Mouse (Mus musculus) thymus, postnatal 10 days (tissue): ENCODE data around the gene Slc7a7.

ENCODE experiments used
- DNase-seq, 2 experiments: peaks; one replicate each; pipeline ENCODE4 v3.0.0; 2021; ENCODE audit warnings: low spot score in 2 of 2

Gene Slc7a7

DNA sequence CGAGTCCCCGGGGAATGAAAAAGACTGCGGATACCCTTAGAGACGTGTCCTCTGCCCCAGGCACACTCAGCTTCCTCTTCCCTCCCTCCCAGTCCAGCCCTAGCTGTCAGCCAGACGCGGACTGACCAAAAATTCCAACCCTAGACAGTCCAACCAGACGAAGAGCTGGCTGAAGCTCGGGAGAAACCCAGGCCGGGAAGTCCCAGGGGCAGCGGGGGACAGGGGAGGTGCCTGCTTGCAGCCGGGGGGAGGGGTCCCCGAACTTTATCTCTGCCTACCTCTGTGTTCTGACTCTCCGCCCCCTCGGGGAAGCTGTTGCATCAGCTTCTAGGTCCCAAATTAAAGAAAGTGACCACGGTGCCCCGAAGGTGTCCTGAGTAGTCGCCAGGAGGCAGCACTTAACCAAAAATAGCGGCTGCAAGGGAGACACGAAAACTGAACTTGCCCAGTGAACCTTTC lies at the start of gene Slc7a7:
Gene Slc7a7, minus strand, starts transcription at position 158 of the 459 bp plus-strand sequence.
- no peak for DNase-seq

DNA sequence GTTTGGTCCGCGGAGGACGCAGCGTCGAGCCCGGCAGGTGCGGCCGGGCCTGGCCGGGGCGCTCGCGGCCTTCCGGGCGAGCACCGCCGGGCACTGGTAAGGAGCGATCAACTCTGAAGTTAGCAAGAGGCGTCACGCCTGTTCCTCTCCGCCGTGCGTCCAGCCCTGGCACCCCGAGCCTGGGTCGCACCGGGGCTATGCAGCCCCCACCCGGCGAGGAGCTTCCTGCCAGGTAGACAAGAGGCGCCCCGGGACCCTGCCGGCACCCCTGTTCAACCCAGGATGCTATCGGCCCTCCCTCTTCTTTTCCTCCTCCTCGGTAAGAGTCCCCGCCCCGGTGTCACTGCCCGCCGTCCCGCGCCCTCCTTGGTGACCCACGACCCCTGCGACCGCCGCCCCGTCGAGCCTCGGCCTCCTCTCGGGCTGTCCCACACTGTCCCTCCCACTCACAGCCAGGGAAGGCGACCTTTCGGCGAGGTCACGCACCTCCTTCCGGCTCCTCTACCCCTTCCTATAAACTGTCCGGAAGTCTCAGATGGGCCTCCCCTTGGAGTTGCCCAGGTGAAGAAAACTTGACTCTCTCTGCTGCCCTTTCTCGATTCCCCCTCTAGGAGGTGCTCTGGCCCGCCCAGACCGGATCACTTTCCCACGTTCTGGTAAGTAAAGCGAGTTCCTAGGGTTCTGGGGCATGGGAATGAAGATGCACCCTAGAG lies 46.9 kb upstream of the Slc7a7 start:
- DNase-seq, result peak; percentile 70 to 76

DNA sequence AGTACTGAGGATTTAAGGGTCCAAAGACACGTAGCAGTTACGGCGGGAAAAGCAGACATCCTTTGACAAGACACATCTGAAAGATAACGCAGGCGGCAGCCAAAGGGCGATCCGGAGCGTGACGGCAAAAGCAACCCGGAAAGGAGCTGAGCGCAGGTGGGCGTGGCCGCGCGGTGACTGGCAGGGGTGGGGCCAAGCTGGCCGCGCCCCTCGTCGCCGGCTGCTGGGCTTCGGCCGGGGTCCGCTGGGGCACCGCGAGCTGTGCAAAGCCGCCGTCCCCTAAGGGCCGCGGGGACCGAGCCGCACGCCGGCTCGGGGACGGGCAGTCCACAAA lies 46.3 kb upstream of the Slc7a7 start, which contains the start of gene Lrp10:
Gene Lrp10, plus strand, starts transcription at position 179 of the 334 bp plus-strand sequence.
- peak; percentile 89 to 95 for DNase-seq

DNA sequence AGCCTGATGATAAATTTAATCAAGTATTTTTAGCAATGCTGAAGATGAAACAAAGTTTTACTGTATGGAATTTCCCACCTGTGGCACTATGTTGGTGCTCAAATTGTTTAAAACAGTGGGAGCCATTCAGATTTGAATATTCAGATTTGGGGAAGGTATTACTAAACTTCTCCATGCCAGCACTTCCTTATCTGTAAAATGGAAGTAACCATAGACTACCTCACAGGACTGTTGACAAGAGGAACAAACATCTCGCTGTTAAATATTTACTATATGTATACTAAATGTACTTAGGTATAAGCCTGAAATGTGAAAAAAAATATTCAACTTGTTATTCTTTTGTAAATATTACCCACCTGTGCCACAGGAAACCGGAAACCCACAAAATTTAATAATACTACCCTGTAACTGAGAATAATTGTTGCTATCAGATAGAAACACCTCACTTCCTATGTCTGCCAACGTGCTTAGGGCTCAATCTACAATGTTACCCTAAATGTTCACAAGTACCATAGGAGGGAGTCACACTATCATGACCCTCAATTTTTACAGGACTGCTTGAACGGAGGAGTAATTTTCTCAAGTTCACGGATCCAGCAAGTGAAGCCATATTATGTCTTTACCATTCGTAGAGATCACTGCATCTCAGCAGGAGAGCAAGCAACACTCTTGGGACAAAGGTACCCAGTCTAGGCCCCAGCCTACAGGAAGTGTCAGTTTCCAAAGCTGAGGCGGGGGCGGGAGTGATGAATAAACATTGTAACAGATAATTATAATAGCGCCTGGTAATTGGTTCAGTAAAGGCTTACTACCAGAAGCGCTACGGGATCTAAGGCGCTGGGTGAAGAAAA lies 45.8 kb upstream of the Slc7a7 start:
- DNase-seq, result no peak

DNA sequence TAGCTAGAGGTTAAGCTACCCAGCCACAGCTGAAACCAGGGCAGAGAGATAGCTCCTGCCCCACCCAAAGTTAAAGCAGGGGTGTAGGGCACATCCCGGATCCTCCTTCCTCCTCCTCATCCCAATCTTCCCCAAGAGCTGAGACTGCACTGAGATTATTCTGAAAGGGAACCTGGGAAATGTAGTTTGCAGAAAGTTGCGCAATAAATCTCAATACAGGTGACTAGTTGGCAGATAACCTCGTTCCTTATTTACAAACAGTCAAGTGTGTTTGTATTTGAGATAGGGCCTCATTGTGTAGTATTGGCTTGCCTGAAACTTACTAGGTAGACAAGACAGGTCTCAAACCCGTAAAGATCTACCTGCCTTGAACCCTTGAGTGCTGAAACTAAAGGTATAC lies 44.6 kb upstream of the Slc7a7 start:
- DNase-seq, result no peak

DNA sequence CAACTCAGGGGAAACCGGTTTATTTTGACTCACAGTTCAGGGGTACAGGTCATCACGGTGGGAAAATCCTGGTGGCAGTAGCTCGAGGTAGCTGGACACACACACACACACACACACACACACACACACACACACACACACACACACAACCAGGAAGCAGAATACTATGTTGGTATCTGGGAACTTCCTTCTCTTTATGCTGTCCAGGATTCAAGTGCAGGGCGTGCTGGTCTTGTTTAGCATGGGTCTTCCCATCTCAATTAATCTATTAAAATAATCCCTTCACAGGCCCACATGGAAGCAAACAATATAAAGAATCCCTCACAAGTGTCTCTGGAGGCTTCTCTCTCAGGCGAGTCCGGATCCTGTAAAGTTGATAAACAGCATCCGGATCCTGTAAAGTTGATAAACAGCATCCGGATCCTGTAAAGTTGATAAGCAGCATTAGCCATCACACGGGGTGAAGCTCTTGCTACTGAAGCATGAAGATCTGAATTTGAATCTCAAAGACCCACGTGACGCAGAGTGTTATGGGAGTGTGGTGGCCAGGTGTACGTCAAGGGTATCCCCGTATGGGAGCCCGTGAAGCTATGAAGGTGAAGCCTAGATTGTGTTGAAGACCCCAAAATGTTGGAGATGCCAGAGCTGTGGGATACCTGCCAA lies 40.5 kb upstream of the Slc7a7 start:
- no peak for DNase-seq

DNA sequence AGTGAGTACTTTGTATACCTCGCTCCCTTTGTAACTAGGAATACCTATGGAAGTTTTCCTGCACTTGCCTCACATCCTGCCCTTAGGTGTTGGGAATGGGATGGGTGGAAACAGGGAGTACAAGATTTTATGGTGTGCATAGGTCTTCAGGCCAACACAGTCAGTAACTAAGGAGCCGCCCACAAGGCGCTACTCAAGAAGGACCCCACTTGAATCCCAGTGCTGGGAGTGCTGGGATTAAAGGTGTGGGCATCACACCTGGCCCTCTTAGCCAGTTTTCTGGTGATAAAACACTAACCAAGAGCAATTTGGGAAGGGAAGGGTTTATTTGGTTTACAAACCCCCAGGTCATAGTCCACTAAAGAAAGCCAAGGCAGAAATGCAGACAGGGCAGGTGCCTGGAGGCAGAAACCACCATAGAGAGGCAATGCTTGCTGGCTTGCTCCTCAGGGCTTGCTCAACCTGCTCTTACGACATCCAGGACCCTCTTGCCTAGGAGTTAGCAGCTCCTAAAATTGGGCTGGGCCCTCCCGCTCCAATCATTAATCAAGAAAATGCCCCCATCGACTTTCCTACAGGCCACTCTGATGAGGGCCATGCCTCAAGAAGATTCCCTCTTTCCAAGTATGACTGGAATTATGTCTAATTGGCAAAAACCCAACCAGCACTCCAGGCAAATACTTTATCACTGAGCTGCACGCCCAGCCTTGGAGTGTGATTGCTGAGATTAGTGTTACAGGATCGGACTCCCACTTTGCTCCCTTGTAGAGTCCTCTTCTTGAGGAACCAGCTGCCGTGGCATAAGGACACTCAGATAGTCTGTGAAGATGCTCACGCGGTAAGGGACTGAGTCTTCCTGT lies 37.3 kb upstream of the Slc7a7 start:
- DNase-seq, result no peak

DNA sequence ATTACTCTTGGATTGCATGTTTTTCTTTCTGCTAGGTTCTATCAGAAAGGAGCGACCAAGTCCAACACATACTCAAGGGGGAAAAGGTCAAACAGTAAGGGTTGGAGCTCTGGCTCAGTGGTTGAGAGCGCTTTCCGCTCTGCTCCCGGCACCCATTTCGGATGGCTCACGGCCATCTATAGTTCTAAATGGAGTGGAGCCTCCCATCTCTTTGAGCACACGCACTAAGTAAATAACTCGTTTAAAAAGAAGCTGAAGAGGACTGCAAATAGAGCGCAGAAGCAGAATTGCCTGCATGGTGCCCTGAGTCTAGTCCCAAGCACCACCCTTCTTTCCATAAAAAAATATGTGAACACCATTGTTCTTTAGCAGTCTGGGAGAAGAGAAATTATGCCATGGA lies 36.0 kb upstream of the Slc7a7 start:
- DNase-seq, result no peak

DNA sequence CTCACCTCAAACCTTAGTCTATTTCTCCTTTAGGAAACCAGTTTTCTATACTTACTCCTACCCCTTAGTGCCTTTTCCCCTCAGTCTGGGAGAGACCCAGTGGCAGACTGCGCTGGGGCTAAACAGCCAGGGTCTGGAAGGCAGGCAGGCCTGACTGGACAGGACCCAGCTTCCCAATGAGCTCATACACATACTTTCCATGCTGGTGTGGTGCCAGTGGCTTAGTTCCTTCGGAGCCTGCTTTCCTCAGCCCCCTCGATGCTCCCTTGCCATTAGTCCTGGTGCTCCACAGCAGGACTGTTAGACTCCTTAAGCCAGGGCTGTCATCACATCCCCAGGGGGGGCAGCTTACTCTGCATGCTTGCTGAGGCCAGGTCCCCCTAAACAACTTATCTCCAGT lies 27.9 kb upstream of the Slc7a7 start:
- no peak for DNase-seq

DNA sequence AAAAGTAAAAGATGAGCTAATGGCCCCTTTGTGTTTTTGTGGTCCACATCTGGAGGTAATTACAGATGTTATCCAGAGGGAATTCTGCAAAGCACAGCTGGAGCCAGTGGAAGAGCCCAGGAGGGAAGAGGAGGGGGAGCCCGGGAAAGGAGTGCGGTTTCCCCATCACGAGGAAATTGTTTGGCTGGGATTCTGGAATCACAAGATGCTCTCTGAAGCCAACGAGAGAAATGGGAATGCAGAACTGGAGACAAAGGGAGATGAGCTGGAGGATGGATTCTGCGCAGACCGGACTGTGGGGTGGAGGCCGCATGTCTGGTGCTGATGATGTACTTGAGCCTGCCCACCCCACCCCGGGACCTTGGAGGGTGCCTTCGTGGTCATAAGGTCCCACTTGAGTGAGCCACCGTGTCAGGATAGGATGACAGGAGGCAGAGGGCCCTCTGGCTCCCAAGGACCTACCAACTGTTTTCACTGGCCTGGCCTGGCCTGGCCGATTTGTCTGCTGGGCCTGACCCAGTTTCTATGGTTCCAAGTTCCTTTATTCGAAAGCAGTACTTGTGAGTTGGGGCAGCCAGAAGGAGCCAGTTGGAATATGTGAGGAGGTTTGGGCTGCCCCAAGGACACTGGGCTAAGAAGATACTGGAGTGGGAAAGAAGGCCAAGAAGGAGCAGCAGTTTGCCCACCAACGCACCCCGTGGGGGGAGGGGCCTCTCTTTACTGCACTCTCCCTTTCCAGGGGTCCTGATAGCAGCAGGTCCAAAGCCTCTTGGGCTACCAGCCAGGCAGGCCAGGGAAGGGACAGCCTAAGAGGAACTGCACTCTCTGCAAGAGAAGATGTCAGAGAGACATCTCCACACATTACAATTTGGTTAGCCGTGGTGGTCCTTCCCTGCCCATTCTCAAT lies 26.4 kb upstream of the Slc7a7 start:
- DNase-seq, result no peak

DNA sequence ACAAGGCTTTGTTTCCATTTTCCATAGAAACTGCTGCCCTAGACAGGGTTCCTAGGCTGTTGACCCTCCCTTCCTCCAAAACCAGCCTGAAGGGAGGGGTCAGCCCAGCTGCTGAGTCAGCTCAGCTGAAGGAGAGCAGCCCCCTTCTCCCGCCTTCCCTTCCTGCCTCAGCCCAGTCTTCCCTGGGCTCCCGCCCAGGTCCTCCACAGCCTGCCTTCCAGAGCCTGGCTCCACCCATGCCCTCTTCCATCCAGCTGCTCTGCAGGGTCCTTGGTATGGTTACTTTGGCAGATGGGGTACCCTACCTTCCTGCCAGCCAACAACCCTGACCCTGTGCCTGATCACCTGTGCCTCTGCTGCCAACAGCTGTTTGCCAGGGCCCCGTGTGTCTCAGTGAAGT lies 25.6 kb upstream of the Slc7a7 start:
- no peak for DNase-seq

DNA sequence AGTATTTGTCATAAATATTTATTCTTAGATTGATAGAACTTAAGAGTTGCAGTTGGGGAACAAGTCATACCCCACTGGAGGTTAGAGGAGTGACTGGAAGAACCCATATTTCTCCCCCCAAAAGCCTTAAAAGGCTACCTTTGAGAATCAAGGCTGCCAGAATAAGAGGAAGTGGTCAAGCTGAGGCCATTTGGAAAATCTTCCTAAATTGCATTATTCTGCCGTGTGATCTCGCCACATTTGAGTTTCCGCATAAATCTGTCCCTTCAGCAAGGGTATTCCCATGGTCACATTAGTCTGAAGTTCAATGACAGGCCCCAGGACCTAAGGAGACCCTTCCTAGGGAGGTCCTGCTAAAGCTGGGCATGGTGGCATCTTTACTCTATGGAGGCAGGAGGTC lies 25.0 kb upstream of the Slc7a7 start:
- DNase-seq, result no peak

DNA sequence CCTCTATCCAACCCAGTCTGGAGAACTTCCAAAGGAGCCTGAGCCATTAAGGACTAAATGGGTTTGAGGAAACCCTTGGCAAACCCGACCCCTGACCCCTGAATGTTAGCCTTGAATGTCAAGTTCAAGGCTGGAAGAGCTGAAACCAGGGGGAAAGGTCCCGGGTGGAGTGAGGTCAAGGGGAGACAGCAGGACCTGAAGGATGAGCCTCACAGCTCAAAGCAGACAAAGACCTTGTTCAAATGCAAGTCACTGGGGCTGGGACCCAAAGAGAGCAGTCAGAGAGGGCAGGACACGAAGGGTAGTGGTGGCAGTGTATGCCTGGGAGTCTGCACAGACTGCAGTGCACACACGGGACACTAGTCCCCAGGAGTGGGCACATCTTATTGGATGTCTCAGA lies 23.8 kb upstream of the Slc7a7 start:
- DNase-seq, result no peak

DNA sequence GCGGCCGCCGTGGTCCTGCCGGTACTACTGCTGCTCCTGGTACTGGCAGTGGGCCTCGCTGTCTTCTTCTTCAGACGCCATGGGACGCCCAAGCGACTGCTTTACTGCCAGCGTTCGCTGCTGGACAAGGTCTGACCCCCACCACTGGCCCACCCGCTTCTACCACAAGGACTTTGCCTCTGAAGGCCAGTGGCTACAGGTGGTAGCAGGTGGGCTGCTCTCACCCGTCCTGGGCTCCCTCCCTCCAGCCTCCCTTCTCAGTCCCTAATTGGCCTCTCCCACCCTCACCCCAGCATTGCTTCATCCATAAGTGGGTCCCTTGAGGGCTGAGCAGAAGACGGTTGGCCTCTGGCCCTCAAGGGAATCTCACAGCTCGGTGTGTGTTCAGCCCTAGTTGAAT lies 23.0 kb upstream of the Slc7a7 start:
- DNase-seq, result no peak

DNA sequence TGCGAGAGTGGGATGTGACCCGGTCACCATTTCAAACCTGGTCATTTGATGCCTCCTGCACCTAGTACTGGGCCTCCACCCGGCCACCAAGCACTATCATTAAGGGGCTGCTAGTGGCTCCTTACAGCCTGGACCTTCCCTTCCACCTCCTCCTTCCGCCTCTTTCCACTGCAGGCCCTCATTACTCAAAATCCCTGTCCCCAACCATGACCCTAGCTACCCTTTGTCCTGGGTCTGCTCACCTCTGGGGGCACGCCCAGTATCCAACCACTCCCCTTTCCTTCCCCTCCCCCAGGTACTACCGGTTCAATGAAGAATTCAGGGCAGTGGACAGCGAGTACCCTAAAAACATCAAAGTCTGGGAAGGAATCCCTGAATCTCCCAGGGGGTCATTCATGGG lies 22.0 kb upstream of the Slc7a7 start:
- no peak for DNase-seq

DNA sequence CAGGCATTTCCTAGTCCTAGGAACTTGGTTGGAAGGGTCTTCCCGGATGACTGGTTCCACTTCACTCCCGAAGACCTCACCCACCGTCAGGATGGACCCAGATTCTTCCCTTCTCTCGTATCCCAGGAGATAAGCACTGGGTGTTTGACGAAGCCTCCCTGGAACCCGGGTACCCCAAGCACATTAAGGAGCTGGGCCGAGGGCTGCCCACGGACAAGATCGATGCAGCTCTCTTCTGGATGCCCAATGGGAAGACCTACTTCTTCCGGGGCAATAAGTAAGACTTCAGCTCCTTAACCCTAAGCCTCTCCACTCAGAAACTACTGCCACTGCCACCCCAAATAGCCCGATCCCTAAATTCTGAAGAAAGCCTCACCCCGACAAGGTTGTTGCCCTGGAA lies 21.6 kb upstream of the Slc7a7 start:
- no peak for DNase-seq

DNA sequence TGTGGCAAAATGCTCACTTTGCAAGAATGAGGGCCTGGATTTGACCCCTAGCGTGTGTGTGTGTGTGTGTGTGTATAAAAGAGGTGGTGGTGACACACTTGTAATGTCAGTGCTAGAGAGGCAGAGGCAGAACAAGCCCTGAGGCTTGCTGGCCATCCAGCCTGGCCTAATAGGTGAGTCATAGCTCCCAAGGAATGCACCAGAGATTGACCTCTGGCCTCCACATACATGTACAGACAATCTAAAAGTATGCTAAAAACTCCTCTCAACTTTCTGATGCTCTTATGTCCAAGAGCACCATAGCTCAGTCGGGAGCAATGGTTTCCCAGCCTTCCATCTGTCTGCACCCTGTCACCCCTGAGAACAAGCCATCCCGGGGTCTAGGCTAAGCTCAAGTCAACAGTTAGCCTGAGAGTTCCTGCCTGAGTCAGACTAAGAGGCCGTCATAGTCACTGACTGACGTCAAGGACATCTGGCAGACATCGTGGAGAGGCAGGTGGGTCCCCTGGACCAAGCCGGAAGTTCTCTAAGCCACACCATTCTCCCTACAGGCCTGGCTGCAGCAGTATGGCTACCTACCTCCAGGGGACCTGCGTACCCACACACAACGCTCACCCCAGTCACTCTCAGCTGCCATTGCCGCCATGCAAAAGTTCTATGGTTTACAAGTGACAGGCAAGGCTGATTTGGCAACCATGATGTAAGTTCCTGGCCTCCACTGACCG lies 17.8 kb upstream of the Slc7a7 start:
- DNase-seq, result no peak

DNA sequence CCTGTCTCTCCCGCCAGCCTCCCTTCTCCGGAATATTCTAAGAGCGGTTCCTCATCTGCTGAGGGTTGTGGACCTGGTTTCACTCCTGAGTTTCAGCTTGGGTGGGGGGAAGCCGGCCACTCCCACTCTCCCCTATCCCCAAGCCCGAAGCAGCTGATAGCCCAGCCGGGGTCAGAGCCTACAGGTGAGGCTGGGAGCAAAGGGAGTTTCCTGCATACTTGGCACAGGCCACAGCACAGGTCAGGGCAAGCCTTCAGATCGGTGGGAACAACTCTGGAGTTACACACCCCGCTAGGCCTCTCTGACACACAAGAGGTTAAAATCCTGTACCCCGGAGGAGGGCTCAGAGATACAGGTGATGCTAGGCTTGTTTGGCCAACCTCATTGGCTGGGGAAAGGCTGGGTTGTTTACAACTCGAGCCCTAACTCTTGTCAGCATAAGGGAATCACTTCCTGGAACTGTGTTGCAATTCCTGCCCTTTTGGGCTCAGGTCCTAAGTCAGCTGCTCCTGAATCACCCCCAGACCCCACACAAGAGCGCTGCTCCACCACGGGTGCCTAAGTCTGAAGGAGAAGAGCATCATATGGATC lies 16.5 kb upstream of the Slc7a7 start:
- DNase-seq, result no peak
